In the genomic region with DNA sequence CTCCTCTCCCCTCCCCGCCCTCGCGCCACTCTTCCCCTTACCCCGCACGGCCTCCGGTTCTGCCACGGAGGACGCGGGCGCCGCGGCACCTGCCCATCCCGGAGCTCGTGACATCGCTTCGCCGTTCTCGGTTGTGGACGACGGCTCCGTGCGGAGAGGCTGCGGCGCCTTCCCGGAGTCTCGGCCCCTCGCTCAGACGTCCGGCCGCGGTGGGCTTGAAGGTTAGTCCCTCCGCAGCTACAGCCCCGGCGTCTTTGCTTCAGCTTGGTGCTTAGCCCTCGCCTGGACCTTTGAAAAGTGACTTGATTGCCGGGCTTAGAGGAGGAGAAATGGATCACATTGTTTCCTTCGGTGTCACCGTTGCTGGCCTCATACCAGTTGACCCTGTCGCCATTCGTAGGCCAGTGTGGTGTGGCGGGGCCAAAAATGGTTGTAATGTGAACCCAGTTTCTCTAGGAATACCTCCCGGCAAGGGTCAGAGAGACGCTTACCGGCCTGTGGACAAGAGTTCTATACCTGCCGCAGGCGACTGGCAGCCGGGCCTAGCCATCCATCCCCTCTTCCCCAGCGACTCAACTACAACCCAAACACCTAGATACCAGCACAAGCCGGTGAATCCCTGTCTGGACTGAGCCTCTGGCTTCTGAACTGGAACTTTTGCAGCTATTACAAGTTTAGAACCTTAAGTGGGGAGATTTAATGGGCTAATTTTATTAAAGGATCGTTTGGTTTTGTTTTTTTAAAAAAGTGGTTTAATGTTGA, we compare ENCODE assay signal across 8 mouse cellular contexts. TPM values are rescaled to one million over a fixed set of nuclear protein-coding genes. Genes with fewer than 3 reads are reported as not detected.
DNase-seq lines count a peak whose midpoint lies in the region; ATAC-seq and TF ChIP-seq lines count a peak whose summit lies in the region.

No protein-coding gene starts in this region.

- no peaks in the 10 kb centered on the region for H3K36me3 ChIP-seq in kidney, adult 2 months (ENCODE audit: control insufficient read depth, insufficient read depth, low read length)
- H3K36me3 ChIP-seq in MEL (ENCODE audit: control insufficient read depth in 1 of 2, insufficient read depth in 2 of 2, low read length in 2 of 2) = peaks cover 0 to 6% of the 10 kb centered on the region in 2 experiments; a peak in 3 of 4 replicates
- H3K36me3 ChIP-seq in embryonic facial prominence, embryonic 13.5 days = peaks cover 66% of the 10 kb centered on the region
- H3K36me3 ChIP-seq in liver, embryonic 12.5 days = peaks cover 90% of the 10 kb centered on the region
- peaks cover 26% of the 10 kb centered on the region; the same call in 1 of the 2 replicates for H3K36me3 ChIP-seq in neural tube, embryonic 14.5 days (ENCODE audit: control insufficient read depth, insufficient read depth, low read length)

- TF ChIP-seq CTCF in kidney, adult 2 months (conservative IDR thresholded peaks at IDR 0.05; ENCODE audit: insufficient read depth, insufficient read length, low read depth, low read length) = no peak
- no peak for TF ChIP-seq CTCF in MEL (IDR thresholded peaks at IDR 0.05 in 2 of 3, conservative IDR thresholded peaks at IDR 0.05 in 1 of 3; ENCODE audit: control insufficient read depth in 1 of 3, insufficient read depth in 1 of 3, low read depth in 2 of 3, low read length in 3 of 3, poor library complexity in 1 of 3, severe bottlenecking in 1 of 3)

- peak overlapping the region; percentile 66 for H3K4me2 ChIP-seq in embryonic facial prominence, embryonic 13.5 days
- peak overlapping the region; percentile 84 for H3K4me2 ChIP-seq in liver, embryonic 12.5 days
- H3K4me2 ChIP-seq in neural tube, embryonic 14.5 days (ENCODE audit: low read depth, low read length) = peak overlapping the region; percentile 83

- TF ChIP-seq EP300 in MEL (IDR thresholded peaks at IDR 0.05; ENCODE audit: low read depth in 1 of 2, low read length in 2 of 2) = no peak

- ATAC-seq in embryonic facial prominence, embryonic 13.5 days (ENCODE audit: insufficient number of reproducible peaks, insufficient read depth, low FRiP score, low TSS enrichment, low read depth) = no peak
- peak; percentile 17 for ATAC-seq in liver, embryonic 12.5 days
- ATAC-seq in neural tube, embryonic 14.5 days (ENCODE audit: low read depth) = peak; percentile 9; the same call in 1 of the 2 replicates

- peak overlapping the region; percentile 37 for H3K27ac ChIP-seq in kidney, adult 2 months (ENCODE audit: insufficient read depth, low read depth, low read length)
- H3K27ac ChIP-seq in MEL (ENCODE audit: control insufficient read depth, low read depth, low read length) = peak overlapping the region; percentile 93
- H3K27ac ChIP-seq in embryonic facial prominence, embryonic 13.5 days = peak overlapping the region; percentile 97
- H3K27ac ChIP-seq in liver, embryonic 12.5 days = peak overlapping the region; percentile 100
- peak overlapping the region; percentile 87 for H3K27ac ChIP-seq in neural tube, embryonic 14.5 days (ENCODE audit: low read depth, low read length)

- H3K4me3 ChIP-seq in kidney, adult 2 months (ENCODE audit: insufficient read depth, low read depth, low read length) = peak overlapping the region; percentile 74
- peak overlapping the region; percentile 55 to 86 for H3K4me3 ChIP-seq in MEL (ENCODE audit: control insufficient read depth in 1 of 2, insufficient read depth in 1 of 2, low read depth in 2 of 2, low read length in 2 of 2)
- H3K4me3 ChIP-seq in embryonic facial prominence, embryonic 13.5 days = peak overlapping the region; percentile 93
- peak overlapping the region; percentile 93 for H3K4me3 ChIP-seq in liver, embryonic 12.5 days
- H3K4me3 ChIP-seq in neural tube, embryonic 14.5 days (ENCODE audit: low read depth, low read length) = peak overlapping the region; percentile 82

- H3K9ac ChIP-seq in MEL (ENCODE audit: control insufficient read depth, low read depth, low read length, poor library complexity, severe bottlenecking) = peak overlapping the region; percentile 99
- peak overlapping the region; percentile 98 for H3K9ac ChIP-seq in embryonic facial prominence, embryonic 13.5 days
- peak overlapping the region; percentile 99 for H3K9ac ChIP-seq in liver, embryonic 12.5 days
- H3K9ac ChIP-seq in neural tube, embryonic 14.5 days (replicated peaks; ENCODE audit: low read depth, low read length) = peak overlapping the region; percentile 88

- intact Hi-C loops in heart, postnatal 36 days (cut with DNase I) = loop anchor here (5.0 kb wide), 1 partner anchor 43 kb away; no protein-coding TSS in a partner anchor

- H3K79me2 ChIP-seq in MEL (ENCODE audit: control insufficient read depth, insufficient read depth, low read length, poor library complexity) = peaks cover 27% of the 10 kb centered on the region

- no peaks in the 10 kb centered on the region for H3K9me3 ChIP-seq in MEL (replicated peaks; ENCODE audit: insufficient read depth, low read length)
- H3K9me3 ChIP-seq in embryonic facial prominence, embryonic 13.5 days = 0 out of 2 replicates have a peak, but pooled peaks cover 8% of the 10 kb centered on the region
- no peaks in the 10 kb centered on the region for H3K9me3 ChIP-seq in liver, embryonic 12.5 days (replicated peaks)
- H3K9me3 ChIP-seq in neural tube, embryonic 14.5 days (ENCODE audit: control insufficient read depth, low read length) = no peaks in the 10 kb centered on the region

- WGBS in kidney, adult 2 months = under 1% methylated on average over 50 of the region's 50 CpGs
- under 1% methylated on average over 50 of the region's 50 CpGs for WGBS in embryonic facial prominence, embryonic 13.5 days
- WGBS in liver, embryonic 12.5 days (ENCODE audit: insufficient replicate concordance) = under 1% methylated on average over 46 of the region's 50 CpGs
- 0% methylated on average over 50 of the region's 50 CpGs for WGBS in neural tube, embryonic 14.5 days

- TF ChIP-seq POLR2A in kidney, adult 2 months (IDR thresholded peaks at IDR 0.05; ENCODE audit: low read depth, low read length) = no peak
- TF ChIP-seq POLR2A in MEL (IDR thresholded peaks at IDR 0.05; ENCODE audit: control insufficient read depth in 1 of 2, insufficient read depth in 1 of 2, low read depth in 1 of 2, low read length in 2 of 2, poor library complexity in 1 of 2) = peak; percentile 57 to 73; a peak in 3 of 4 replicates

- peaks cover 6% of the 10 kb centered on the region; the same call in 1 of the 2 replicates for H3K4me1 ChIP-seq in kidney, adult 2 months (ENCODE audit: control insufficient read depth, insufficient read depth, low read length)
- H3K4me1 ChIP-seq in MEL (ENCODE audit: control insufficient read depth in 1 of 2, insufficient read depth in 2 of 2, low read length in 2 of 2) = peaks cover 0 to 3% of the 10 kb centered on the region in 2 experiments; a peak in 1 of 4 replicates
- H3K4me1 ChIP-seq in embryonic facial prominence, embryonic 13.5 days = peaks cover 17% of the 10 kb centered on the region
- H3K4me1 ChIP-seq in liver, embryonic 12.5 days = peaks cover 54% of the 10 kb centered on the region
- peaks cover 4% of the 10 kb centered on the region; the same call in 1 of the 2 replicates for H3K4me1 ChIP-seq in neural tube, embryonic 14.5 days (ENCODE audit: control insufficient read depth, insufficient read depth, low read length)

- TF ChIP-seq RAD21 in MEL (IDR thresholded peaks at IDR 0.05; ENCODE audit: low read depth, low read length) = no peak

- H3K27me3 ChIP-seq in kidney, adult 2 months (replicated peaks; ENCODE audit: control insufficient read depth, insufficient read depth, low read length) = no peaks in the 10 kb centered on the region
- no peaks in the 10 kb centered on the region for H3K27me3 ChIP-seq in MEL (ENCODE audit: control insufficient read depth in 1 of 2, insufficient read depth in 2 of 2, low read length in 2 of 2)
- H3K27me3 ChIP-seq in embryonic facial prominence, embryonic 13.5 days = no peaks in the 10 kb centered on the region
- H3K27me3 ChIP-seq in liver, embryonic 12.5 days (replicated peaks) = no peaks in the 10 kb centered on the region
- H3K27me3 ChIP-seq in neural tube, embryonic 14.5 days (ENCODE audit: control insufficient read depth, insufficient read depth, low read length) = no peaks in the 10 kb centered on the region

- peak; percentile 39 for DNase-seq in kidney, adult 2 months
- DNase-seq in kidney, adult 18-20 months = no peak
- DNase-seq in MEL (ENCODE audit: low read depth, low spot score) = peak; percentile 66
- peak; percentile 41 to 54 for DNase-seq in heart, postnatal 36 days
- DNase-seq in ovary, postnatal 10 days (ENCODE audit: low spot score) = no peak

RNA-seq across cellular contexts. Expression of gene H2afx, which starts 1.0 kb away (rescaled TPM):
- polyA plus RNA-seq in kidney, adult 2 months (2012; rRNA removed) = 23.6 and 31.5 TPM in 2 replicates
- 805 and 828 TPM in 2 replicates for total RNA-seq in MEL (2012; rRNA removed)
- 10 to 100 TPM in 1 of 2 experiments, not detected in 1; 89.6 TPM for polyA plus RNA-seq in MEL (2012; ENCODE audit: insufficient read depth in 1 of 2, insufficient read length in 2 of 2, low read depth in 1 of 2, low replicate concordance in 2 of 2, missing spikeins in 1 of 2)
- polyA plus RNA-seq in embryonic facial prominence, embryonic 13.5 days (2015; fragmentation: Nextera tagmentation; extraction: Ambion mirVana) = 365 and 385 TPM in 2 replicates
- 10 to 100 TPM; 13.3 to 13.6 TPM for total RNA-seq in heart, postnatal 36 days (2021)
- 233 and 239 TPM in 2 replicates for polyA plus RNA-seq in liver, embryonic 12.5 days (2016; fragmentation: Nextera tagmentation; extraction: Ambion mirVana)
- 92.3 and 94.3 TPM in 2 replicates for polyA plus RNA-seq in neural tube, embryonic 14.5 days (2014; fragmentation: Nextera tagmentation; extraction: Ambion mirVana)

RNA-seq across cellular contexts. Expression of gene Hmbs, which starts 8.5 kb away (rescaled TPM):
- polyA plus RNA-seq in kidney, adult 2 months (2012; rRNA removed) = 47.4 and 49.3 TPM in 2 replicates
- total RNA-seq in MEL (2012; rRNA removed) = 110 and 145 TPM in 2 replicates
- 100 to 1,000 TPM in 1 of 2 experiments, not detected in 1; 138 TPM for polyA plus RNA-seq in MEL (2012; ENCODE audit: insufficient read depth in 1 of 2, insufficient read length in 2 of 2, low read depth in 1 of 2, low replicate concordance in 2 of 2, missing spikeins in 1 of 2)
- polyA plus RNA-seq in embryonic facial prominence, embryonic 13.5 days (2015; fragmentation: Nextera tagmentation; extraction: Ambion mirVana) = 114 and 119 TPM in 2 replicates
- 10 to 100 TPM; 41.1 to 49.8 TPM for total RNA-seq in heart, postnatal 36 days (2021)
- 1,354 and 1,355 TPM in 2 replicates for polyA plus RNA-seq in liver, embryonic 12.5 days (2016; fragmentation: Nextera tagmentation; extraction: Ambion mirVana)
- 58.3 and 58.4 TPM in 2 replicates for polyA plus RNA-seq in neural tube, embryonic 14.5 days (2014; fragmentation: Nextera tagmentation; extraction: Ambion mirVana)

RNA-seq across cellular contexts. Expression of gene Dpagt1, which starts 9.7 kb away (rescaled TPM):
- polyA plus RNA-seq in kidney, adult 2 months (2012; rRNA removed) = 41.9 and 45.8 TPM in 2 replicates
- total RNA-seq in MEL (2012; rRNA removed) = 12.7 and 14.9 TPM in 2 replicates
- polyA plus RNA-seq in MEL (2012; ENCODE audit: insufficient read depth in 1 of 2, insufficient read length in 2 of 2, low read depth in 1 of 2, low replicate concordance in 2 of 2, missing spikeins in 1 of 2) = 10 to 100 TPM in 1 of 2 experiments, not detected in 1; 43.5 TPM
- 38.4 and 40.5 TPM in 2 replicates for polyA plus RNA-seq in embryonic facial prominence, embryonic 13.5 days (2015; fragmentation: Nextera tagmentation; extraction: Ambion mirVana)
- 10 to 100 TPM; 18.6 to 22.4 TPM for total RNA-seq in heart, postnatal 36 days (2021)
- polyA plus RNA-seq in liver, embryonic 12.5 days (2016; fragmentation: Nextera tagmentation; extraction: Ambion mirVana) = 21.9 and 24.0 TPM in 2 replicates
- 35.3 and 35.9 TPM in 2 replicates for polyA plus RNA-seq in neural tube, embryonic 14.5 days (2014; fragmentation: Nextera tagmentation; extraction: Ambion mirVana)

RNA-seq across cellular contexts. Expression of gene C2cd2l, which starts 15.4 kb away (rescaled TPM):
- 164 and 194 TPM in 2 replicates for polyA plus RNA-seq in kidney, adult 2 months (2012; rRNA removed)
- total RNA-seq in MEL (2012; rRNA removed) = 4.3 and 4.7 TPM in 2 replicates
- 10 to 100 TPM in 1 of 2 experiments, not detected in 1; 10.9 TPM for polyA plus RNA-seq in MEL (2012; ENCODE audit: insufficient read depth in 1 of 2, insufficient read length in 2 of 2, low read depth in 1 of 2, low replicate concordance in 2 of 2, missing spikeins in 1 of 2)
- polyA plus RNA-seq in embryonic facial prominence, embryonic 13.5 days (2015; fragmentation: Nextera tagmentation; extraction: Ambion mirVana) = 8.3 TPM in 2 replicates
- total RNA-seq in heart, postnatal 36 days (2021) = 10 to 100 TPM; 14.0 to 14.2 TPM
- 12.3 and 13.0 TPM in 2 replicates for polyA plus RNA-seq in liver, embryonic 12.5 days (2016; fragmentation: Nextera tagmentation; extraction: Ambion mirVana)
- 19.0 and 21.9 TPM in 2 replicates for polyA plus RNA-seq in neural tube, embryonic 14.5 days (2014; fragmentation: Nextera tagmentation; extraction: Ambion mirVana)

RNA-seq across cellular contexts. Expression of gene Vps11, which starts 26.0 kb away (rescaled TPM):
- polyA plus RNA-seq in kidney, adult 2 months (2012; rRNA removed) = 31.2 and 34.1 TPM in 2 replicates
- total RNA-seq in MEL (2012; rRNA removed) = 18.4 and 18.6 TPM in 2 replicates
- 10 to 100 TPM in 1 of 2 experiments, not detected in 1; 27.1 TPM for polyA plus RNA-seq in MEL (2012; ENCODE audit: insufficient read depth in 1 of 2, insufficient read length in 2 of 2, low read depth in 1 of 2, low replicate concordance in 2 of 2, missing spikeins in 1 of 2)
- 27.7 and 28.2 TPM in 2 replicates for polyA plus RNA-seq in embryonic facial prominence, embryonic 13.5 days (2015; fragmentation: Nextera tagmentation; extraction: Ambion mirVana)
- total RNA-seq in heart, postnatal 36 days (2021) = 10 to 100 TPM; 16.8 to 18.8 TPM
- polyA plus RNA-seq in liver, embryonic 12.5 days (2016; fragmentation: Nextera tagmentation; extraction: Ambion mirVana) = 17.0 and 19.0 TPM in 2 replicates
- polyA plus RNA-seq in neural tube, embryonic 14.5 days (2014; fragmentation: Nextera tagmentation; extraction: Ambion mirVana) = 34.4 and 43.4 TPM in 2 replicates

Comparison
In these comparisons a context has a peak if more than half of its experiments do, and no peak if none do; other contexts are left out.
1. DNase-seq: peak in kidney, adult 2 months (single experiment), MEL (single experiment) and heart, postnatal 36 days (2 of 2); none in kidney, adult 18-20 months (single experiment) and ovary, postnatal 10 days (single experiment).
2. H3K27ac ChIP-seq: peak in every context shown above with its lines; median percentile 100 in liver, embryonic 12.5 days; 97 in embryonic facial prominence, embryonic 13.5 days; 93 in MEL; 87 in neural tube, embryonic 14.5 days; 37 in kidney, adult 2 months.
3. Peak in every context shown above with its lines, with median percentiles within 50 percentile points of each other: H3K4me3 ChIP-seq, H3K9ac ChIP-seq and H3K4me2 ChIP-seq.